Mouse (Mus musculus): Measurements from ENCODE around the gene Elmo2. TPM values are rescaled to one million over a fixed set of nuclear protein-coding genes. Genes with fewer than 3 reads are reported as not detected.

The Elmo2 gene
- total and polyA plus RNA-seq, 3 experiments: 9.0 to 11.7 (median 10.1) TPM

GRCm38 (mm10) chr2:165250903-165251302 is 75.4 kb downstream of the Elmo2 start:
- no peak overlapping the region for H3K27ac ChIP-seq (ENCODE audit: insufficient read depth, low read depth)
- H3K4me3 ChIP-seq (replicated peaks in 1 of 3; ENCODE audit: low read depth in 2 of 3, low read length in 2 of 3, poor library complexity in 1 of 3): no peak overlapping the region
- peaks cover 91% of the 10 kb centered on the region for H3K27me3 ChIP-seq (replicated peaks)
- TF ChIP-seq JUND (conservative IDR thresholded peaks at IDR 0.05; ENCODE audit: low read depth, low read length) (no peak), POLR2AphosphoS2 (IDR thresholded peaks at IDR 0.05; ENCODE audit: low read depth, low read length) (no peak), BHLHE40 (IDR thresholded peaks at IDR 0.05; ENCODE audit: low read depth, low read length) (no peak), ZKSCAN1 (IDR thresholded peaks at IDR 0.05; ENCODE audit: borderline replicate concordance, low read depth, low read length) (no peak), ELF1 (IDR thresholded peaks at IDR 0.05; ENCODE audit: low read depth, low read length) (peak; percentile 43; the same call in 1 of the 2 replicates), CTCF (conservative IDR thresholded peaks at IDR 0.05 in 1 of 2, IDR thresholded peaks at IDR 0.05 in 1 of 2; ENCODE audit: low read depth in 2 of 2, low read length in 2 of 2) (0 out of 4 replicates have a peak, but pooled peaks of 1 of the 2 experiments have one; percentile 13), CHD1 (IDR thresholded peaks at IDR 0.05; ENCODE audit: low read depth, low read length) (no peak), ETS1 (conservative IDR thresholded peaks at IDR 0.05; ENCODE audit: low read depth, low read length) (no peak), TBP (conservative IDR thresholded peaks at IDR 0.05; ENCODE audit: low read depth, low read length) (no peak), E2F4 (IDR thresholded peaks at IDR 0.05; ENCODE audit: insufficient replicate concordance, low read depth, low read length) (no peak)
- no peaks in the 10 kb centered on the region for H3K9me3 ChIP-seq (replicated peaks; ENCODE audit: low read length)
- H3K79me2 ChIP-seq (replicated peaks; ENCODE audit: control insufficient read depth, extremely low read depth, insufficient read depth, poor library complexity, severe bottlenecking): no peaks in the 10 kb centered on the region
- peaks cover 4 to 6% of the 10 kb centered on the region in 2 experiments for H3K4me1 ChIP-seq (ENCODE audit: control insufficient read depth in 1 of 2, insufficient read depth in 2 of 2)
- no peak overlapping the region for H3K4me2 ChIP-seq (ENCODE audit: insufficient read depth, low read depth, poor library complexity, severe bottlenecking)
- DNase-seq (ENCODE audit: extremely low read depth): no peak
- in situ Hi-C loops (cut with MboI; ENCODE audit: low pct_ligation_motif_present, low pct_unique_long_range_greater_than_20kb, low sequenced_read_pairs) (no loop called here), dilution Hi-C loops (cut with MboI; ENCODE audit: extremely low pct_ligation_motif_present, extremely low pct_unique_long_range_greater_than_20kb, low sequenced_read_pairs) (no loop called here)
- no peak overlapping the region for H3K9ac ChIP-seq (ENCODE audit: insufficient read depth, low read depth)
- H3K36me3 ChIP-seq (replicated peaks in 1 of 2; ENCODE audit: control insufficient read depth in 1 of 2, insufficient read depth in 1 of 2, low read length in 1 of 2): no peaks in the 10 kb centered on the region

GRCm38 (mm10) chr2:165248967-165249366 is 77.3 kb downstream of the Elmo2 start:
- Histone ChIP-seq H3K79me2 (replicated peaks; ENCODE audit: control insufficient read depth, extremely low read depth, insufficient read depth, poor library complexity, severe bottlenecking) (no peaks in the 10 kb centered on the region), H3K4me3 (replicated peaks in 1 of 3; ENCODE audit: low read depth in 2 of 3, low read length in 2 of 3, poor library complexity in 1 of 3) (no peak overlapping the region), H3K27me3 (replicated peaks) (peaks cover 86% of the 10 kb centered on the region), H3K4me2 (ENCODE audit: insufficient read depth, low read depth, poor library complexity, severe bottlenecking) (no peak overlapping the region), H3K36me3 (replicated peaks in 1 of 2; ENCODE audit: control insufficient read depth in 1 of 2, insufficient read depth in 1 of 2, low read length in 1 of 2) (no peaks in the 10 kb centered on the region), H3K9ac (ENCODE audit: insufficient read depth, low read depth) (no peak overlapping the region), H3K4me1 (ENCODE audit: control insufficient read depth in 1 of 2, insufficient read depth in 2 of 2) (peaks cover 4 to 6% of the 10 kb centered on the region in 2 experiments), H3K27ac (ENCODE audit: insufficient read depth, low read depth) (no peak overlapping the region), H3K9me3 (replicated peaks; ENCODE audit: low read length) (no peaks in the 10 kb centered on the region)
- no peak for TF ChIP-seq MAZ (IDR thresholded peaks at IDR 0.05; ENCODE audit: low read depth, low read length)
- TF ChIP-seq EP300 (IDR thresholded peaks at IDR 0.05; ENCODE audit: low read length): no peak
- dilution Hi-C loops (cut with MboI; ENCODE audit: extremely low pct_ligation_motif_present, extremely low pct_unique_long_range_greater_than_20kb, low sequenced_read_pairs) (no loop called here), in situ Hi-C loops (cut with MboI; ENCODE audit: low pct_ligation_motif_present, low pct_unique_long_range_greater_than_20kb, low sequenced_read_pairs) (no loop called here)
- no peak for DNase-seq (ENCODE audit: extremely low read depth)

GRCm38 (mm10) chr2:165246349-165246748 is 79.9 kb downstream of the Elmo2 start:
- H3K4me1 ChIP-seq (ENCODE audit: control insufficient read depth in 1 of 2, insufficient read depth in 2 of 2): peaks cover 8 to 13% of the 10 kb centered on the region in 2 experiments
- dilution Hi-C loops (cut with MboI; ENCODE audit: extremely low pct_ligation_motif_present, extremely low pct_unique_long_range_greater_than_20kb, low sequenced_read_pairs): no loop called here
- H3K27me3 ChIP-seq (replicated peaks): peaks cover 85% of the 10 kb centered on the region
- no peak overlapping the region for H3K27ac ChIP-seq (ENCODE audit: insufficient read depth, low read depth)
- no peak for TF ChIP-seq USF1 (IDR thresholded peaks at IDR 0.05; ENCODE audit: low read depth, low read length)
- TF ChIP-seq RAD21 (IDR thresholded peaks at IDR 0.05; ENCODE audit: low read depth, low read length): no peak
- no peak for TF ChIP-seq MAZ (IDR thresholded peaks at IDR 0.05; ENCODE audit: low read depth, low read length)
- no peak for TF ChIP-seq HCFC1 (IDR thresholded peaks at IDR 0.05; ENCODE audit: low read depth, low read length)
- TF ChIP-seq POLR2AphosphoS2 (IDR thresholded peaks at IDR 0.05; ENCODE audit: low read depth, low read length): no peak
- TF ChIP-seq ZKSCAN1 (IDR thresholded peaks at IDR 0.05; ENCODE audit: borderline replicate concordance, low read depth, low read length): no peak
- TF ChIP-seq CHD2 (IDR thresholded peaks at IDR 0.05; ENCODE audit: low read length): no peak
- no peak for TF ChIP-seq EP300 (IDR thresholded peaks at IDR 0.05; ENCODE audit: low read length)
- no peak for TF ChIP-seq TCF12 (IDR thresholded peaks at IDR 0.05; ENCODE audit: low read depth, low read length)
- no peak for TF ChIP-seq NELFE (IDR thresholded peaks at IDR 0.05; ENCODE audit: low read depth, low read length)
- TF ChIP-seq KAT2A (IDR thresholded peaks at IDR 0.05; ENCODE audit: insufficient replicate concordance, low read length): no peak
- TF ChIP-seq SMC3 (IDR thresholded peaks at IDR 0.05; ENCODE audit: low read depth, low read length): no peak
- no peak for TF ChIP-seq BHLHE40 (IDR thresholded peaks at IDR 0.05; ENCODE audit: low read depth, low read length)
- no peak for TF ChIP-seq MAFK (IDR thresholded peaks at IDR 0.05; ENCODE audit: insufficient replicate concordance, low read length)
- TF ChIP-seq NRF1 (IDR thresholded peaks at IDR 0.05; ENCODE audit: low read depth, low read length): no peak
- no peak for TF ChIP-seq MAX (IDR thresholded peaks at IDR 0.05; ENCODE audit: low read length)
- in situ Hi-C loops (cut with MboI; ENCODE audit: low pct_ligation_motif_present, low pct_unique_long_range_greater_than_20kb, low sequenced_read_pairs): no loop called here
- H3K79me2 ChIP-seq (replicated peaks; ENCODE audit: control insufficient read depth, extremely low read depth, insufficient read depth, poor library complexity, severe bottlenecking): no peaks in the 10 kb centered on the region
- DNase-seq (ENCODE audit: extremely low read depth): no peak
- H3K4me2 ChIP-seq (ENCODE audit: insufficient read depth, low read depth, poor library complexity, severe bottlenecking): no peak overlapping the region
- H3K9ac ChIP-seq (ENCODE audit: insufficient read depth, low read depth): no peak overlapping the region
- no peaks in the 10 kb centered on the region for H3K36me3 ChIP-seq (replicated peaks in 1 of 2; ENCODE audit: control insufficient read depth in 1 of 2, insufficient read depth in 1 of 2, low read length in 1 of 2)
- H3K4me3 ChIP-seq (replicated peaks in 1 of 3; ENCODE audit: low read depth in 2 of 3, low read length in 2 of 3, poor library complexity in 1 of 3): no peak overlapping the region
- H3K9me3 ChIP-seq (replicated peaks; ENCODE audit: low read length): peaks cover under 1% of the 10 kb centered on the region
